Mouse (Mus musculus): Measurements from ENCODE around the gene Smco4. TPM values are rescaled to one million over a fixed set of nuclear protein-coding genes. Genes with fewer than 3 reads are reported as not detected.
"Not testable (repeated sequence)": the region's sequence is repeated elsewhere in the genome, so short reads cannot be mapped to it uniquely, and the experiment has no call there.

Smco4 gene
- total RNA-seq (2015) (5.3 and 8.3 TPM in 2 replicates), total RNA-seq (2017) (0.73 and 1.3 TPM in 2 replicates)

DNA sequence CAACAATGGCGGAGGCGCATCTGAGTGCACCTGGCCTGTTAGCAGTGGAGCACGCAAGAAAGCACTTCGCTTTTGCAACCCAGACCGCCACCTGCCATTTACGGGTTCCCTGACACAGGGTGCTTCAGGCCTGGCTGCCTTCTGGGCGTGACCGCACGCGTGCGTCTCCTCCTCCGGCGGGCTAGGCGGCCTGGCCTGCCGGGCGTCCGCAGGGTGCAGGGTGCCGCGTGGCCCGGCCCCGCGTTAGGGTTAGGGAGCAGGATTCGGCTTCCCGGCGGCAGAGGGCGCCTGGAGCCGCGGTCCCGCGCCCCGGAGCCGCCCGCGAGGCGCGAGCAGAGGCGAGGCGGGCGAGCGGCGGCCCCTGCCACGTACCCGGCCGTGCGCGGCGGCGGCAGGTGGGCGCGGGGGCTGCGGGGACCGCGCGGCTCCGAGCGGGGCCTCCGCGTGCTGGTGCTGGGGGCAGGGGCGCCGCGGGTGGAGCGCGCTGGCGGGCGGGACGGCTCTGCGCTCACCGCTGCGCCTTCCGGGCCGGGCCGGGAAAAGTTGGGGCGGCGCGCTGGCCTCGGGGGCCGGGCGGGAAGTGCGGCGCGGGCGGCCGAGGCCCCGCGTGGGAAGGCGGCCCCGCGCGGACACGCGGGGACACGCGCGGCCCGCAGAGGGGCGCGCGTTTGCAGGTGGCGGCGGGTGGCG, at the start of gene Smco4:
Smco4 (plus strand) TSS at position 198 of the 690 bp plus-strand sequence.
- ATAC-seq (ENCODE audit: poor library complexity, severe bottlenecking): peak; percentile 90

DNA sequence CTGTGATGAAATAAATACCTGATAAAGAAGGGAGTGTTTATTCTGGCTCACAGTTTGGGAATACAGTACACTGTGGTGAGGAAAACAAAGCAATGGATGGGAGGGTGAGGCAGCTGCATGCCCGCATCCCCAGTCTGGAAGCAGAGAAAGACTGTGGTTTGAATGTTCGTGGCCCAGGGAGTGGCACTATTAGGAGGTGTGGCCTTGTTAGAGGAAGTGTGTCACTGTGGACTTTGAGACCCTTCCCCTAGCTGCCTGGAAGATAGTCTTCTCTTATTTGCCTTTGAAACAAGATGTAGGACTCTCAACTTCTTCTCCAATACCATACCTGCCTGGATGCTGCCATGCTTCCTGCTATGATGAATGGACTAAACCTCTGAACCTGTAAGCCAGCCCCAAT, 45.8 kb upstream of the Smco4 start:
- no peak for ATAC-seq (ENCODE audit: poor library complexity, severe bottlenecking)

DNA sequence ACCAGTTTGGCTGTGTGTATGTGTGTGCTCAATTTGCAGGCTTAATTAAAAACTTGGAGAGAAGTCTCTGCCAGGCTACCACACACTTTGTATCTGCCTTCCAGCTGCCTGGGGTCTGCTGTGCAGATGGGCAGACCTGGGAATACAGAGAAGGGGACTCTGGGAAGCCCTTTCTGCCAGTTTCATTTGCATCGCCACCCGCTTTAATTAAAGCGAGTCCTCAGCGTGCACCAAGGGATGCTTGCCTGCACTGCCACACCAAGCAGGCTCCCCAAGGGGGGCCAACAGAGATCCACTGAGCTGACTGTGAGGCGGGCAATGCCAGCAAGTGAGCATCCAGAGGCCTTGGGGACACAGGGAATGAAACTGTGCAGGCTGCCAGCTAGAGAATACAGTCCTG, 42.3 kb upstream of the Smco4 start:
- no peak for ATAC-seq (ENCODE audit: poor library complexity, severe bottlenecking)

DNA sequence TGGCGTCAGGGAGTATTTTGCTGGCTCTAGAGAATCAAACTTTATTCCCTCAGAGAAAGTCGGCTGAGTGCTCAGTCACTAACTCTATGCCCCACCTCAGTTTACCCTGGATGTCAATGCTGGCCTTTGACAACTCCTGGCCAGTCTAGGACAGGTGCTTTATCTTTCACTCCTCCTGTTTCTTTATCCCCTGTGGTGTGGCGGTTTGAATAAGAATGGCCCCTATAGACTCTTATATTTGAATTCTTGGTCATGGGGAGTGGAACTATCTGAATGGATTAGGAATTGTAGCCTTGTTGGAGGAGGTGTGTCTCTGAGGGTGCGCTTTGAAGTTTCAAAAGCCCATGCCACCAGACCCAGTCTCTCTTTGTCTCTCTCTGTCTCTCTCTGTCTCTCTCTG, 21.0 kb upstream of the Smco4 start:
- no peak for ATAC-seq (ENCODE audit: poor library complexity, severe bottlenecking)

GRCm38 (mm10) chr9:15473206-15473605, 20.0 kb upstream of the Smco4 start:
- ATAC-seq (ENCODE audit: poor library complexity, severe bottlenecking): no peak

DNA sequence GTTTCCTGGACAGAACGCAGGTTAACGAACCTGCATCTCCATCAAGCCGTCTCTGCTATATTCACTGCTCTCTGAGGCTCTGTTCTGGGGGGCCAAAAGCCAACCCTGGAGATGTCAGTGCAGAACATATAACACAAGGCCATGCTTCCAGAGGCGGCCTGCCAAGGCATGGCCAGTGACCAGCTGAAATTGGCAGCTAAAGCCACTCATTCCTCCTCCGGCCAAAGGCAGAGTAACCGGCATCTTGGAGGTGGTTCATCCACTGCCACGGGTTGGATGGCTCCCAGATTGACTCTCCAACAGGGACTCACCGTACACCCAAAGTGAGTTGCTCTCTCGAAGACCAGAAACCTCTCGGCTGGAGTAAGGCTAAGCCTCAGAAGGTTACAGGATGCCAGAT, 15.7 kb upstream of the Smco4 start:
- ATAC-seq (ENCODE audit: poor library complexity, severe bottlenecking): no peak

- no peak for ATAC-seq (ENCODE audit: poor library complexity, severe bottlenecking)
Observed at GRCm38 (mm10) chr9:15487682-15488424, 5.4 kb upstream of the Smco4 start.

GRCm38 (mm10) chr9:15489293-15489692, 3.9 kb upstream of the Smco4 start:
- ATAC-seq (ENCODE audit: poor library complexity, severe bottlenecking): no peak

- no peak for ATAC-seq (ENCODE audit: poor library complexity, severe bottlenecking)
Observed at GRCm38 (mm10) chr9:15490331-15491100, 2.7 kb upstream of the Smco4 start.

- ATAC-seq (ENCODE audit: poor library complexity, severe bottlenecking): no peak
Observed at GRCm38 (mm10) chr9:15491686-15492085, 1.5 kb upstream of the Smco4 start.

GRCm38 (mm10) chr9:15492401-15492800, 831 bp upstream of the Smco4 start:
- no peak for ATAC-seq (ENCODE audit: poor library complexity, severe bottlenecking)

- ATAC-seq (ENCODE audit: poor library complexity, severe bottlenecking): peak; percentile 50
Observed at GRCm38 (mm10) chr9:15493925-15494558, 810 bp downstream of the Smco4 start.

- not testable (repeated sequence) for ATAC-seq (ENCODE audit: poor library complexity, severe bottlenecking)
Observed at GRCm38 (mm10) chr9:15495281-15495680, 2.0 kb downstream of the Smco4 start.

GRCm38 (mm10) chr9:15495921-15496577, 2.8 kb downstream of the Smco4 start:
- no peak for ATAC-seq (ENCODE audit: poor library complexity, severe bottlenecking)

DNA sequence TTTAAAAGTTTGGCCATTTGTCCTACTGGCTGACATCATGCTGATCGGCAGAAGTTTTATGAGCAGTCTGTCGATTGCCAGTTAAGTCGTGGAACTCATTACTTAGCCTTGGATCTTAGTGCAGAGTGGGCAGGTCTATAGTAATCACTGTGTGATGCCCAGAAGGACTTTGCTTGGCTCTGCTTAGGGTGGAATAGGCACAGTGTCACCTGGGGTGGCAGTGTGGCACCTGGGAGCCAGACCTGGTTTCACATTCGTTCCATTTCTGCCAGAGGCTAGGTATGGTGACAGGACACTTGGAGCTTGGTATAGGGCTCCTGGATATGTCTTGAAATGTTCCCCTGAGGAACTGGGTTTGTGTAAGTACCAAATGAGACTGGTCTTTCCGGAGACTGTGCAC, 6.8 kb downstream of the Smco4 start:
- no peak for ATAC-seq (ENCODE audit: poor library complexity, severe bottlenecking)

DNA sequence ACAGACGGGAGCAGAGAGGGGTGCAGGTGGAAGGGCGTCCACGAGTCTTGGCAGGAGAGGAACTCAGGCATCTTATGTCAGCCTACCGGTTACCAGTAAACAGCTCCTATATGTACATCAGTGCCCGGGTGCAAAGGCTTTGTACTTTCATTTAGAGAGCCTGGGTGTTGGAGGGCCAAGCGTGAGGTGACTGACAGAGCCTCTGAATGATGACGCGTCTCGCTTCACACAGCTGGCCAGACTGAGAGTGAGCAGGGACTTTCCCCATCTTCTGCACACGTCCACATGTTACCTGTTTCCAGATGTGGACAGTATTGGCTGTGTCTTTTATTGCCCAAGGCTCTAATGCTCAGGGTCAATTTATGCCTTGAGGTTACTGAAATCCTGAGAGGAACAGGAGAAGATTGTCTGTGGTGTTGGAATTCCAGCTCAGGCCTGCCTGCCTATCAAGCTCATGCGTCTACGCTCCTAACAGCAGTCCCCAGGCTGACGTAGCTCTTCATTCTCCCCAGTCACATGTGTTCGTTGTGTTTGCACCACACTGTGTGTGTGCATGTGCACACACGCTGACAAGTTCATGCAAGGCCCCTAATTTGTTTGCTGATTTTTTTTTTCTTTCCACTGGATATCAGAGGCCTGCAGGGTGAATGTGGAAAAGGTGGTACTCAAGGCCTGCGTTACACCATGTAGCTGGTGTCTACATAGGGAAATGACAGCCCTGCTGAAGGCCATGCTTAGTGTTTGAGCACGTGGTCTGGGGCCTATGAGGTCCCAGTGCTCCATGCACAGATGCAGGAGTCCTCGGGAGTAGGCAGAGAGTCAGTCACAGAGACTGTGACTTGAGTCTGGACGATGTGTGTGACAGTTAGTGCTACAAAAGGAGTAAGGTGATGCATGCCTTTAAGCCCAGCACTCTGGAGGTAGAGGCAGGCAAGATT, 8.4 kb downstream of the Smco4 start:
- ATAC-seq (ENCODE audit: poor library complexity, severe bottlenecking): no peak

DNA sequence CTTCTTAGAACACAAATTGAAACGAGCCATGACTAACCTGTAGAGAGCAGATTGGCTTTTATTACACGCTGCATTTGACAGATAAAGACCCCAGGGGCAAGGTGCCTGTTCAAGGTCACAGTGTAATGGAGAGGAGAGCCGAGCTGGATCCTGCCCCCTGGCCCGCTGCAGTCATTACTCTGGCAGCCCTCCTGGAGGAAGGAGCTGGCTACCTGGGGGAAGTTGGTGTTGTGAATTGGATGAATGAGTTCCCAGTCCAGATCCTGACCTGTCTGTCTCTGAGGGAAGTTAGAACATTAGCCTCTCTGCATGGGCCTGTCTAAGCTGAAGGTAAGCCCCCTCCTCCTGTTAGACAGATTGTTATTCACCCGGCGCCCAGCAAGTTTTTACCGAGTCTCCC, 9.2 kb downstream of the Smco4 start:
- ATAC-seq (ENCODE audit: poor library complexity, severe bottlenecking): no peak

DNA sequence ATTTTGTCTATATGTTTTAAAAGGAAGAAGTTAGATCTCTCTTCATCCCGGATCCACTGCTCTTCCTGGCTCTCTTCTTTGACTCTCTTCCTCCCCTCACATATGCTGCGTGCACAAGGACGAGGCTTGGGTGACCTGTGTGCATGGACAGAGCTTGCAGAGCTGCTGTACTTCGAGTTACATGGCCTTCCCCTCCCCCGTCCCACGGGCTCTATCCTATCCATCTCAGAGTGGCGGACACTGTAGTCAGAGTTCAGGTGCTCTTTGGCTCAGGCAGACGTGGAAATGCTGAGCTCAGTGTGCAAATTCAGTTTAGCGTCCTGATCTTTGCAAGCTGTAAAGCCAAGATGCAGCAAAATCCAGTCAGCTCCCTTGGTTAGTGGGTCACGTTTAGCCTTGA, 10.1 kb downstream of the Smco4 start:
- ATAC-seq (ENCODE audit: poor library complexity, severe bottlenecking): no peak

DNA sequence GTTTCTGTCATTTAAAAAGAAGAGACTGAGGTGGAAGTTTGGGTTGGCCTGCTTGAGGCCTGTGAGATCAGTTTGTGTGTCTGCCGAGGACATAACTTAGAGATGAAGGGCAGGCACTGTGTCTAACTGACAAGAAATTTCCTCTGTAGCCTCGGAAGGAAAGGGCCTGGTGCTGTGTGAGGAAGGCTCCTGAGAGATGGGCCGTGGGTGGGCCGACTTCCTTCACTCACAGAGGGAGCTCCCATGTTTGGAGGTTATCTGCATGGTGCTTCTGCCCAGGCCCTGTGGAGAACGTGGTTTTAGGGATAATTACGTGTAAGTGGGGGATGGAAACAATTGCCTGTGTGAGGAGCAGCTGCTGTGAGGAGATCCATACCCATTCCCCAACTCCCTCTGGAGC, 10.6 kb downstream of the Smco4 start:
- ATAC-seq (ENCODE audit: poor library complexity, severe bottlenecking): no peak

DNA sequence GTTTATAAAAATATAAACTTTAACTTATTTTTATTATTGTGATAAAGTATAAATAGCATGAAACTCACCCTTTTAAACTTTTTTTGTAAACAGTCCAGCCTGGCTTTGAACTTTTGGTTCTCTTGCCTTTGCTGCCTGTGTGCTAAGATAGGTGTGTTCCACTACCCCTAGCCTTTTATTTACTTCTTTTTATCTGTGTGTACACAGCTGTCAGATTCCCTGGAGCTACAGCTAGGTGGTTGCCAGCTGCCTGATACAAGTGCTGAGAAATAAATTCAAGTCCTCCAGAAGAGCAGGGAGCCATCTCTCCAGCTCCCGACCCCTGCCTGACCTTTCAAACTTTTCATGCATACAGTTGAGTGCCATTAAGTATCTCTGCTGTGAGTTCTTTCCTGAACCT, 12.1 kb downstream of the Smco4 start:
- ATAC-seq (ENCODE audit: poor library complexity, severe bottlenecking): no peak

Measured in megakaryocyte, adult 5-6 weeks (primary cell).